Mouse (Mus musculus) liver, embryonic 11.5 days (tissue): ENCODE results near the gene Nop16. TPM values are rescaled to one million over a fixed set of nuclear protein-coding genes. Genes with fewer than 3 reads are reported as not detected.
"Not testable (repeated sequence)": the region's sequence is repeated elsewhere in the genome, so short reads cannot be mapped to it uniquely, and the experiment has no call there.

Experiments
- ATAC-seq: fragments of 200-750 bp; cut with Nextera tagmentation; replicated peaks from 2 replicates; pipeline ENCODE4 v1.8.0; 2017; ENCODE audit warnings: moderate number of reproducible peaks, mild to moderate bottlenecking, moderate TSS enrichment, moderate library complexity; ENCODE audit not compliant: low FRiP score
- DNase-seq: peaks from one replicate; pipeline ENCODE4 v3.0.0-alpha.2; 2017; ENCODE audit warnings: low spot score
- H3K27ac ChIP-seq: fragments of 300-500 bp; sonication (generic); 2 replicates; pipeline ENCODE4 v1.5.1; 2014; ENCODE audit warnings: mild to moderate bottlenecking, low read depth, low read length, control low read depth
- H3K27me3 ChIP-seq: fragments of 300-500 bp; sonication (generic); replicated peaks from 2 replicates; pipeline ENCODE4 v1.6.1; 2014; ENCODE audit warnings: low read length, mixed read lengths; ENCODE audit not compliant: control insufficient read depth, insufficient read depth
- H3K36me3 ChIP-seq: fragments of 300-500 bp; sonication (generic); 2 replicates; pipeline ENCODE4 v1.6.1; 2014; ENCODE audit warnings: mild to moderate bottlenecking, low read length, moderate library complexity, mixed read lengths; ENCODE audit not compliant: control insufficient read depth, insufficient read depth
- H3K4me1 ChIP-seq: fragments of 300-500 bp; sonication (generic); replicated peaks from 2 replicates; pipeline ENCODE4 v1.6.1; 2014; ENCODE audit warnings: low read length, mixed read lengths; ENCODE audit not compliant: control insufficient read depth, insufficient read depth
- H3K4me2 ChIP-seq: fragments of 300-500 bp; sonication (generic); 2 replicates; pipeline ENCODE4 v1.6.1; 2014; ENCODE audit warnings: mild to moderate bottlenecking, control low read depth, moderate library complexity
- H3K4me3 ChIP-seq: fragments of 300-500 bp; sonication (generic); 2 replicates; pipeline ENCODE4 v1.5.1; 2014; ENCODE audit warnings: low read depth, low read length, control low read depth
- H3K9ac ChIP-seq: fragments of 300-500 bp; sonication (generic); 2 replicates; pipeline ENCODE4 v1.6.1; 2014; ENCODE audit warnings: low read depth, low read length, control low read depth
- H3K9me3 ChIP-seq: fragments of 300-500 bp; sonication (generic); 2 replicates; pipeline ENCODE4 v1.6.1; 2016; ENCODE audit warnings: low read length, inconsistent platforms, mixed read lengths; ENCODE audit not compliant: control insufficient read depth
- WGBS: fragments of 180-500 bp; shearing (Covaris S2); extraction: QIAGEN DNeasy Blood & Tissue Kit; methylation state at CpG from one replicate; pipeline ENCODE4 v1.1.7; 2014; 5-methylcytosine and 5-hydroxymethylcytosine counted together
- polyA plus RNA-seq: library from polyadenylated mRNA; unstranded; fragments of >200 nt; fragmentation: Nextera tagmentation; extraction: Ambion mirVana; gene quantifications from 2 replicates; pipeline ENCODE4 v1.2.1, GENCODE M21; 2014

Gene Nop16
- polyA plus RNA-seq, 1 experiment from 2014 or later: 152 TPM

DNA sequence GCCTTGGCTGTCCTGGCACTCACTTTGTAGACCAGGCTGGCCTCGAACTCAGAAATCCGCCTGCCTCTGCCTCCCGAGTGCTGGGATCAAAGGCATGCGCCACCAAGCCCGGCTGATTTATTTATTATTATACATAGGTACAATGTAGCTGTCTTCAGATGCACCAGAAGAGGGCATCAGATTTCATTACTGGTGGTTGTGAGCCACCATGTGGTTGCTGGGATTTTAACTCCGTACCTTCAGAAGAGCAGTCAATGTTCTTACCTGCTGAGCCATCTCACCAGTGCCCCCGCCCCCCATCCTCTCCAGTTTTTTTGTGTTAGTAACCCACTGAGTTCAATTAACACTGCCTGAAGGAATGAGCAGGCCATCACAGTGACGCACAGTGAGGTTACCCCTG lies 23.3 kb upstream of the Nop16 start:
- not testable (repeated sequence) for H3K9me3 ChIP-seq, H3K4me2 ChIP-seq, H3K4me3 ChIP-seq, H3K27ac ChIP-seq, H3K9ac ChIP-seq, ATAC-seq, H3K36me3 ChIP-seq, H3K27me3 ChIP-seq, DNase-seq
- WGBS: 80% methylated on average over 8 of the region's 8 CpGs
- H3K4me1 ChIP-seq: peaks cover 18% of the 10 kb centered on the region

DNA sequence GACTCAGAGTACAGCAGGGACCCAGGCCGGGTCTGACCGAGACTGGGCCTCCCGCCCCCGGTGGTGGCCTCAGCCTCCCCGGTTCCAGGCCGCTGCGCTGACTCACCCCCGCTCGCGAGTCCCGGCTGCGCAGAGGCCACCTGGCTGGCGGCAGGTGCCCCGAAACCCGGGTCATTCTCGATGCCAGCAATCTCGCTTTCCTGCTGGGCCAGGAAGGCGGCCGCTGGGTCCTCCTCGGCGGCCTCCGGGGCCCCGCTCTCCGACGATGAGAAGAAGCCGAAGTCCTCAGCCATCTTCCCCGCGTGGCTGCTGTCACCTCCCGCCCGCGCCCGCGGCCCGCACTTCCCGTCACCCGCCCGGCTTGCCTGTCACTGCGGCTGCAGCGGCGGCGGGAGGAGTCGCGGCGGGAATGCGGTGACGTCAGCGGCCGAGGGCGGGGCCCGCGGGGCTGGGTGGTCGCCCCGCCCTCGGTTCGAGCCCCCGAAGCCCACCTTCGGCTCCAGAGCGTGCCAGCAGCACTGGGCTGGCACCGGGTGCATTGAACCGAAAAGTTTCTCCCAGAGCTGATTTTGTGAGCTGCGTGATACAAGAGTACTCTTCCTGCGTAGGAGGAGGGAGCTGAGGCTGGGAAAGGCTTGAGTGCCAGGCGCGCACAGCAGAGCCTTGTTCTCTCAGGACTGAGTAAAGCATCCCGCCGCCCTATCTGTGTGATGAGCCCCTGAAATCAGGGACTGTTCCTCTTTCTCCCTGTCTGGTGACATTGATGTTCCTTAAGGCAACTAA lies 21.3 kb upstream of the Nop16 start, which contains the start of gene Cltb:
Cltb (minus strand) TSS at position 373 of the 783 bp plus-strand sequence.
- ATAC-seq (peak; percentile 63), DNase-seq (peak; percentile 85)
- H3K27ac ChIP-seq: peak within 1 kb of the TSS; percentile 16; the same call in 1 of the 2 replicates
- H3K4me2 ChIP-seq: peak within 1 kb of the TSS; percentile 92
- H3K4me3 ChIP-seq: peak within 1 kb of the TSS; percentile 69
- H3K27me3 ChIP-seq: no peaks in the 10 kb centered on the region
- peak within 1 kb of the TSS; percentile 71 for H3K9ac ChIP-seq
- peaks cover 26% of the 10 kb centered on the region for H3K4me1 ChIP-seq
- no peaks in the 10 kb centered on the region for H3K9me3 ChIP-seq
- H3K36me3 ChIP-seq: no peaks in the 10 kb centered on the region
- under 1% methylated on average over 66 of the region's 66 CpGs for WGBS

DNA sequence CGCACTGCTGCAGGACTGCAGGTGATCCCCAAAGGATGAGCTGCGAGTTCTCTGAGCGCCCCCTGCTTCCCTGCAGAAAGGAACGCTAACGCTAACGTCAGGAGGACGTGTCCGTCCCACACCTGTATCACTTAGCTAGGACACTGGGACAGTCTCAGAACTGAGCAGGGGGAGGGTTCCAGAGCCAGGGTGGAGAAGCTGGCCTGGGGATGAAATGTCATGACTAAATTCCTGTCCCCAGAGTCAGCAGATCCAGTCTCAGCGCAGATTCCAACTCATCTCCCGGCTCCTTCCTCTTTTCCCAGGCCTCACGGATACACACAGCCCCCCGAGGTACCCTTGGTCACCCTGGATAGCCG lies 20.7 kb upstream of the Nop16 start:
- Histone ChIP-seq H3K9me3 (no peaks in the 10 kb centered on the region), H3K9ac (peak overlapping the region; percentile 71), H3K4me2 (peak overlapping the region; percentile 92), H3K4me3 (peak overlapping the region; percentile 69), H3K36me3 (no peaks in the 10 kb centered on the region), H3K27ac (no peak overlapping the region), H3K4me1 (peaks cover 26% of the 10 kb centered on the region), H3K27me3 (no peaks in the 10 kb centered on the region)
- DNase-seq: no peak
- 14% methylated on average over 13 of the region's 13 CpGs for WGBS
- ATAC-seq: no peak; the same call in 1 of the 2 replicates

GRCm38 (mm10) chr13:54609301-54609700 lies 19.4 kb upstream of the Nop16 start:
- Histone ChIP-seq H3K27me3 (no peaks in the 10 kb centered on the region), H3K4me3 (no peak overlapping the region; the same call in 1 of the 2 replicates), H3K4me2 (peak overlapping the region; percentile 41), H3K9ac (no peak overlapping the region), H3K36me3 (no peaks in the 10 kb centered on the region), H3K4me1 (peaks cover 26% of the 10 kb centered on the region), H3K27ac (peak overlapping the region; percentile 16; the same call in 1 of the 2 replicates), H3K9me3 (no peaks in the 10 kb centered on the region)
- 17% methylated on average over 1 of the region's 1 CpGs for WGBS
- no peak for ATAC-seq
- no peak for DNase-seq

- Histone ChIP-seq H3K36me3 (no peaks in the 10 kb centered on the region), H3K4me1 (peaks cover 26% of the 10 kb centered on the region), H3K4me2 (peak overlapping the region; percentile 41; the same call in 1 of the 2 replicates), H3K27ac (peak overlapping the region; percentile 16; the same call in 1 of the 2 replicates), H3K27me3 (no peaks in the 10 kb centered on the region), H3K9me3 (no peaks in the 10 kb centered on the region), H3K4me3 (no peak overlapping the region), H3K9ac (no peak overlapping the region)
- no peak for DNase-seq
- WGBS: 59% methylated on average over 8 of the region's 8 CpGs
- ATAC-seq: no peak
Measured at GRCm38 (mm10) chr13:54608666-54609065, 18.8 kb upstream of the Nop16 start.

DNA sequence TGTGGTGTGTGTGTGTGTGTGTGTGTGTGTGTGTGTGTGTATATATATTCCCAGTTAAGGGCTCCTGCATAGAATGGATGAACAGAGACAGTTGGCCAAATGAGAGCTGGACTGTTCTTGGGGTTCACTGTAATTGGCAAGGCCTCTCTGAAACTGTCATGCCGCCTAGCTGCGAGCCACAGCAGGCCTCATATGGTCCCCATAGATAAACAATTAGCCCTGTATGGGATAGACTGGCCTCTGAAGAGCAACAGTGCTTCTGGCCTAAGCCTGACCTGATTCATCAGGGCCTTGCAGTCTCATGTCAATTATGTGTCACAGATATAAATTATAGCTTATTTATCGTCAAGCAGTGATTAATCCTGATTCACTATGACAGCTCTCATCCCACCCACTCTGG lies 18.1 kb upstream of the Nop16 start:
- no peaks in the 10 kb centered on the region for H3K9me3 ChIP-seq
- no peak overlapping the region for H3K4me3 ChIP-seq
- H3K27ac ChIP-seq: no peak overlapping the region
- 76% methylated on average over 3 of the region's 3 CpGs for WGBS
- no peak overlapping the region for H3K9ac ChIP-seq
- no peaks in the 10 kb centered on the region for H3K36me3 ChIP-seq
- H3K4me2 ChIP-seq: peak overlapping the region; percentile 11; the same call in 1 of the 2 replicates
- ATAC-seq (peak; percentile 81), DNase-seq (no peak)
- no peaks in the 10 kb centered on the region for H3K27me3 ChIP-seq
- H3K4me1 ChIP-seq: peaks cover 26% of the 10 kb centered on the region

- H3K4me3 ChIP-seq: no peak overlapping the region
- H3K4me1 ChIP-seq: peaks cover 26% of the 10 kb centered on the region
- 52% methylated on average over 5 of the region's 5 CpGs for WGBS
- no peak overlapping the region for H3K27ac ChIP-seq
- H3K9ac ChIP-seq: peak overlapping the region; percentile 25; the same call in 1 of the 2 replicates
- DNase-seq (no peak), ATAC-seq (peak; percentile 48; the same call in 1 of the 2 replicates)
- H3K9me3 ChIP-seq: no peaks in the 10 kb centered on the region
- H3K4me2 ChIP-seq: peak overlapping the region; percentile 22
- no peaks in the 10 kb centered on the region for H3K27me3 ChIP-seq
- no peaks in the 10 kb centered on the region for H3K36me3 ChIP-seq
Measured at GRCm38 (mm10) chr13:54607204-54607603, 17.3 kb upstream of the Nop16 start.

GRCm38 (mm10) chr13:54605426-54605825 lies 15.5 kb upstream of the Nop16 start:
- no peaks in the 10 kb centered on the region for H3K27me3 ChIP-seq
- 78% methylated on average over 5 of the region's 5 CpGs for WGBS
- DNase-seq (no peak), ATAC-seq (no peak)
- H3K4me1 ChIP-seq: peaks cover 25% of the 10 kb centered on the region
- H3K27ac ChIP-seq: no peak overlapping the region
- no peaks in the 10 kb centered on the region for H3K9me3 ChIP-seq
- no peak overlapping the region for H3K4me3 ChIP-seq
- H3K36me3 ChIP-seq: no peaks in the 10 kb centered on the region
- H3K9ac ChIP-seq: no peak overlapping the region
- H3K4me2 ChIP-seq: no peak overlapping the region

- no peak overlapping the region for H3K27ac ChIP-seq
- H3K4me3 ChIP-seq: no peak overlapping the region
- ATAC-seq (no peak), DNase-seq (no peak)
- H3K4me1 ChIP-seq: peaks cover 18% of the 10 kb centered on the region
- H3K9me3 ChIP-seq: no peaks in the 10 kb centered on the region
- no peak overlapping the region for H3K4me2 ChIP-seq
- H3K36me3 ChIP-seq: 0 out of 2 replicates have a peak, but pooled peaks cover 2% of the 10 kb centered on the region
- WGBS: 71% methylated on average over 4 of the region's 4 CpGs
- no peaks in the 10 kb centered on the region for H3K27me3 ChIP-seq
- H3K9ac ChIP-seq: no peak overlapping the region
Measured at GRCm38 (mm10) chr13:54604221-54604620, 14.3 kb upstream of the Nop16 start.
